Mouse (Mus musculus): ENCODE data around the gene Grtp1.

DNA sequence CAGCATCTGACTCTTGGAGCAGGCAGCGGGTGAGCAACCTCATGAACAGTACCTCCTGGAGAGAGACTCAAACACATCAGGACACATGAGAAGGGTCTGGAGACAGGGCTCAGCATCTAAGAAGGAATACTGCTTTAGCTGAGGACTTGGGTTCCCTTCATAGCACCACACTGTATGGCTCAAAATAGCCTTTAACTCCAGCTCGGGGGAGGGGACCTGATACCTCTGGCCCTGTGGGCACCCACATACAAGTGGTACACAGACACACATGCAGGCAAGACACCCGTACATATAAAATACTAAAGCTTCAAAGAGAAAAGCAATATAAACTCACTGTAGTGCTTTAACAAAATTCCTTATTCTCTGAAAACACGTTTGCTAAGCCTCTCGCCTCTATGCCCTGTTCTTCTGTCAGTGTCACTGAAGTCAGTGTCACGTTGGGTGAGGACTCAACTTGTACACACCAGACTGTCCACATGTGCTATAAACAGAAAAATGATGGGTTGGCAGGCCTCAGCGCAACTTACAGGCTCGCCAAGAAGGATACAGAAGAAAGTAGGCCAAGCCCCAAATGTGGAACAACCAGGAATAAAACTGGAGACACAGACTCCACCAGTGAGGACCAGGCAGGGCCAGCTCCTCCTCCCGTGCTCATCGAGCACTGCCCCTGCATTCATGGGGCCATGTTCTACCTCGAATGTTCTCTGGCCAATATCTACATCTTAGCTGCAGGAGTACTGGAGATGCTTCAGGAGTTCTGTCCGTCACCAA lies 43.9 kb downstream of the Grtp1 start:
- TF ChIP-seq CTCF (IDR thresholded peaks at IDR 0.05; ENCODE audit: low read depth) = no peak
- TF ChIP-seq EP300 (IDR thresholded peaks at IDR 0.05; ENCODE audit: low read depth) = no peak

Data from liver, postnatal 0 days (tissue).